Mouse (Mus musculus) olfactory bulb, adult 2 months (tissue): ENCODE measurements around the gene Adap1.

ENCODE experiments used
- CTCF ChIP-seq: fragments of 200-500 bp; IDR thresholded peaks from 2 replicates; pipeline ENCODE4 v1.5.1; 2012; ENCODE audit warnings: low read depth, mild to moderate bottlenecking, low read length, moderate library complexity; ENCODE audit not compliant: insufficient read depth
- POLR2A ChIP-seq: fragments of 200-500 bp; IDR thresholded peaks from 2 replicates; pipeline ENCODE4 v1.6.1; 2012; ENCODE audit warnings: mild to moderate bottlenecking, low read depth, low read length, moderate library complexity; ENCODE audit not compliant: insufficient read depth

- TF ChIP-seq POLR2A (no peak), CTCF (no peak)
Measured at GRCm38 (mm10) chr5:139257265-139257664, 68.2 kb downstream of the Adap1 start.
